Mouse (Mus musculus) kidney, adult 10 weeks (tissue): Measurements from ENCODE around the gene Masp1. TPM values are rescaled to one million over a fixed set of nuclear protein-coding genes. Genes with fewer than 3 reads are reported as not detected.

Experiments used
- polyA plus RNA-seq: library from polyadenylated mRNA; stranded (reverse); fragments of 350-450 nt; fragmentation: Illumina TruSeq; extraction: RNeasy Lipid Tissue Mini Kit (QIAGEN cat#74804); gene quantifications from one replicate; pipeline ENCODE4 v1.2.3, GENCODE M21; 2014; ENCODE audit warnings: low read depth, low replicate concordance

Masp1 gene
- polyA plus RNA-seq: 1.2 TPM

GRCm38 (mm10) chr16:23520235-23520871, at the start of gene Masp1, which contains the start of gene Rtp4:
TSS of gene Masp1 (minus strand) at chr16:23520815.
TSS of gene Rtp4 (plus strand) at chr16:23520291.

GRCm38 (mm10) chr16:23428647-23429319, 91.8 kb downstream of the Masp1 start, which contains the start of gene Rtp1:
TSS of gene Rtp1 (plus strand) at chr16:23429133.

Other genes with a start within 250 kb of the Masp1 start
- 0.16 TPM for gene Rtp1, start 91.7 kb downstream of the Masp1 start, polyA plus RNA-seq
- gene Rtp4, start 524 bp downstream of the Masp1 start, polyA plus RNA-seq: 18.1 TPM